In the genomic region with DNA sequence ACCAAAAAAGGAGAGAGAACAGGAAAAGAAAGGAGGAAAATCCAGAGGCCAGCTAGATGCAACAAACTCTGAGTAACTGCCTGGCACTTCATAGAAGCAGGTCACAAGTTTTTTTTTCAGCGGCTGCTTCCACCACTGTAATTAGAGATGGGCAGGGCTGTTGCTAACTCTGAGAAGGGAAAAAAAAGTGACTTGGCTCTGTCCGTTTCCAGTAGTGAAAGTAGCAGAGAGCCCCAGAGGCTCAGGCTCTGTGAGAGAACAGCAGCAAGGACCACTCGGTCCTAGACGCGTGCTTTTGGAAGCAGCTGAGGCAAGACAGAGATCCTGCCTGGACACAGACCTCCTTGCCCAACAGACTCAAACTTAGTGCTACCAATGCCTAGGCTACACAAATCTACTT, we compare ENCODE assay signal across 14 mouse cellular contexts. TPM values are rescaled to one million over a fixed set of nuclear protein-coding genes. Genes with fewer than 3 reads are reported as not detected.
DNase-seq lines count a peak whose midpoint lies in the region; ATAC-seq and TF ChIP-seq lines count a peak whose summit lies in the region.
"Had no signal": no experiment of that assay in that cellular context is flagged by ENCODE, and none has a peak within 500 bp of the region (broad histone marks: within the 10 kb centered on the region; RNA-seq: fewer than 3 reads in every experiment).

No protein-coding gene starts in this region.

- peaks cover 30% of the 10 kb centered on the region for H3K79me2 ChIP-seq in myocyte (ENCODE audit: control insufficient read depth, insufficient read depth)

- peak; percentile 64 for DNase-seq in gastrocnemius, adult 18-20 months (ENCODE audit: low spot score)
- no peak for DNase-seq in gastrocnemius, postnatal 14 days
- DNase-seq in lung, embryonic 14.5 days, result peak; percentile 45
- DNase-seq in lung, postnatal 14 days, result no peak
- DNase-seq in heart, adult 9 months (ENCODE audit: low spot score in 2 of 2), result peak; percentile 28 to 29
- DNase-seq in right cerebral cortex, postnatal 4 days, result no peak
- DNase-seq in cerebellum, postnatal 10 days, result no peak
- DNase-seq: cerebellum, postnatal 25 days; thymus, postnatal 36 days had no signal

- 16% methylated on average over 5 of the region's 5 CpGs for WGBS in lung, embryonic 14.5 days

- no peaks in the 10 kb centered on the region for H3K4me1 ChIP-seq in lung, embryonic 14.5 days (ENCODE audit: insufficient read depth)

- H3K27me3 ChIP-seq in lung, embryonic 14.5 days (ENCODE audit: insufficient read depth, low read length), result no peaks in the 10 kb centered on the region
- no peaks in the 10 kb centered on the region for H3K27me3 ChIP-seq in myocyte (ENCODE audit: control insufficient read depth, insufficient read depth, insufficient read length)
- H3K27me3 ChIP-seq: lung, embryonic 15.5 days had no signal

- TF ChIP-seq POLR2A in myocyte (IDR thresholded peaks at IDR 0.05; ENCODE audit: insufficient read length, low read depth), result peak; percentile 24

- H3K27ac ChIP-seq in lung, embryonic 14.5 days (ENCODE audit: low read depth), result no peak overlapping the region
- H3K27ac ChIP-seq: forebrain, embryonic 10.5 days; lung, embryonic 15.5 days had no signal

- intact Hi-C loops in gastrocnemius, postnatal 14 days (cut with DNase I; ENCODE audit: low total_unique reads), result no loop called here

- H3K36me3 ChIP-seq in lung, embryonic 14.5 days (ENCODE audit: insufficient read depth), result 0 out of 2 replicates have a peak, but pooled peaks cover 6% of the 10 kb centered on the region
- H3K36me3 ChIP-seq in myocyte (ENCODE audit: control insufficient read depth, insufficient read depth), result peaks cover 7% of the 10 kb centered on the region
- H3K36me3 ChIP-seq: forebrain, embryonic 10.5 days; lung, embryonic 15.5 days had no signal

- no peak overlapping the region for H3K4me2 ChIP-seq in lung, embryonic 14.5 days
- H3K4me2 ChIP-seq in myocyte (ENCODE audit: low read depth), result peak overlapping the region; percentile 90
- H3K4me2 ChIP-seq: lung, embryonic 15.5 days had no signal

- no peak overlapping the region for H3K9ac ChIP-seq in lung, embryonic 14.5 days
- H3K9ac ChIP-seq: lung, embryonic 15.5 days had no signal

- no peaks in the 10 kb centered on the region for H3K9me3 ChIP-seq in lung, embryonic 14.5 days (ENCODE audit: low read depth, low read length)
- H3K9me3 ChIP-seq: forebrain, embryonic 10.5 days; lung, embryonic 15.5 days had no signal

- no peak for TF ChIP-seq CTCF in lung, embryonic 14.5 days (IDR thresholded peaks at IDR 0.05; ENCODE audit: low read depth)

- H3ac ChIP-seq in myocyte (ENCODE audit: control insufficient read depth, insufficient read length), result no peak overlapping the region

- H3K4me3 ChIP-seq in lung, embryonic 14.5 days (ENCODE audit: low read depth, low read length), result no peak overlapping the region
- no peak overlapping the region for H3K4me3 ChIP-seq in myocyte
- H3K4me3 ChIP-seq: forebrain, embryonic 10.5 days; lung, embryonic 15.5 days had no signal

- ATAC-seq in lung, embryonic 14.5 days (ENCODE audit: insufficient read depth), result no peak
- ATAC-seq: CD4-positive, CD25-positive, alpha-beta regulatory T cell, adult 4 months; intestine, embryonic 16.5 days had no signal

TF ChIP-seq in myocyte, 11 proteins besides CTCF, POLR2A, EP300 and RAD21:
- TF ChIP-seq TCF12 (IDR thresholded peaks at IDR 0.05; ENCODE audit: insufficient read depth, poor library complexity, severe bottlenecking) (no peak), MYOG (IDR thresholded peaks at IDR 0.05; ENCODE audit: control insufficient read depth in 1 of 3, insufficient read depth in 1 of 3, insufficient read length in 2 of 3, low read depth in 2 of 3) (no peak), REST (IDR thresholded peaks at IDR 0.05; ENCODE audit: insufficient read depth, insufficient read length) (no peak), SRF (IDR thresholded peaks at IDR 0.05; ENCODE audit: control insufficient read depth, insufficient read length, low read depth) (no peak), MAX (IDR thresholded peaks at IDR 0.05; ENCODE audit: low read depth) (no peak), MYOD1 (IDR thresholded peaks at IDR 0.05; ENCODE audit: control insufficient read depth in 1 of 3, insufficient read length in 2 of 3, low read depth in 2 of 3) (no peak), TCF3 (IDR thresholded peaks at IDR 0.05; ENCODE audit: insufficient read length, low read depth) (no peak), POLR2AphosphoS2 (IDR thresholded peaks at IDR 0.05; ENCODE audit: insufficient read length, low read depth) (no peak), USF1 (IDR thresholded peaks at IDR 0.05; ENCODE audit: low read depth) (no peak), CEBPB (IDR thresholded peaks at IDR 0.05; ENCODE audit: insufficient read depth, poor library complexity, severe bottlenecking) (no peak), E2F4 (IDR thresholded peaks at IDR 0.05; ENCODE audit: insufficient read depth) (no peak)

RNA-seq across cellular contexts. Expression of a gene that starts 6.7 kb away (rescaled TPM):
- 1 to 10 TPM in 1 of 2 experiments, under 1 TPM in 1; 0.78 to 1.6 TPM for total RNA-seq in gastrocnemius, adult 18-20 months (2021)
- 1 to 10 TPM in 1 of 2 experiments, under 1 TPM in 1; 0.42 to 1.3 TPM for total RNA-seq in gastrocnemius, postnatal 14 days (2021)
- polyA plus RNA-seq in lung, embryonic 14.5 days (2014; fragmentation: Nextera tagmentation; extraction: Ambion mirVana), result 0.30 TPM in 1 of 2 replicates, not detected in the other
- 0.25 TPM for polyA plus RNA-seq in myocyte (2012; fragmentation: generic; extraction: Trizol)
- polyA plus RNA-seq: CD4-positive, CD25-positive, alpha-beta regulatory T cell, adult 4 months; forebrain, embryonic 10.5 days had no signal

RNA-seq across cellular contexts. Expression of a gene that starts 7.3 kb away (rescaled TPM):
- 10 to 100 TPM; 51.3 to 59.9 TPM for total RNA-seq in gastrocnemius, adult 18-20 months (2021)
- total RNA-seq in gastrocnemius, postnatal 14 days (2021), result 10 to 100 TPM; 41.4 to 42.5 TPM
- polyA plus RNA-seq in lung, embryonic 14.5 days (2014; fragmentation: Nextera tagmentation; extraction: Ambion mirVana), result 11.8 and 12.7 TPM in 2 replicates
- 15.3 TPM for polyA plus RNA-seq in myocyte (2012; fragmentation: generic; extraction: Trizol)

Comparison
In these comparisons a context has a peak if more than half of its experiments do, and no peak if none do; other contexts are left out.
1. DNase-seq: peak in gastrocnemius, adult 18-20 months (single experiment), lung, embryonic 14.5 days (single experiment) and heart, adult 9 months (2 of 2); none in gastrocnemius, postnatal 14 days (single experiment), lung, postnatal 14 days (single experiment), right cerebral cortex, postnatal 4 days (single experiment) and cerebellum, postnatal 10 days (0 of 2).